Mouse (Mus musculus) forebrain, embryonic 11.5 days (tissue): Measurements from ENCODE around the gene Prelid3b. TPM values are rescaled to one million over a fixed set of nuclear protein-coding genes. Genes with fewer than 3 reads are reported as not detected.
A peak's percentile ranks its signal among the peaks of the same experiment; 100 is the strongest.

ENCODE experiments used
- ATAC-seq: fragments of 200-750 bp; cut with Nextera tagmentation; replicated peaks from 2 replicates; pipeline ENCODE4 v1.8.0; 2017; ENCODE audit warnings: moderate TSS enrichment; ENCODE audit not compliant: low FRiP score
- DNase-seq: peaks from one replicate; pipeline ENCODE4 v3.0.0-alpha.2; 2017; ENCODE audit warnings: low spot score
- H3K27ac ChIP-seq: fragments of 300-500 bp; sonication (generic); 2 replicates; pipeline ENCODE4 v1.5.1; 2014; ENCODE audit warnings: low read depth, low read length
- H3K27me3 ChIP-seq: fragments of 300-500 bp; sonication (generic); 2 replicates; pipeline ENCODE4 v1.6.1; 2014; ENCODE audit warnings: mild to moderate bottlenecking, low read length, mixed read lengths; ENCODE audit not compliant: control insufficient read depth, insufficient read depth
- H3K36me3 ChIP-seq: fragments of 300-500 bp; sonication (generic); 2 replicates; pipeline ENCODE4 v1.6.1; 2014; ENCODE audit warnings: mild to moderate bottlenecking, low read length, moderate library complexity, mixed read lengths; ENCODE audit not compliant: control insufficient read depth, insufficient read depth
- H3K4me1 ChIP-seq: fragments of 300-500 bp; sonication (generic); replicated peaks from 2 replicates; pipeline ENCODE4 v1.6.1; 2014; ENCODE audit warnings: low read length, mixed read lengths; ENCODE audit not compliant: control insufficient read depth, insufficient read depth
- H3K4me2 ChIP-seq: fragments of 300-500 bp; sonication (generic); 2 replicates; pipeline ENCODE4 v1.6.1; 2014; ENCODE audit warnings: low read depth, mild to moderate bottlenecking, low read length, moderate library complexity, mixed read lengths; ENCODE audit not compliant: severe bottlenecking
- H3K4me3 ChIP-seq: fragments of 300-500 bp; sonication (generic); 2 replicates; pipeline ENCODE4 v1.5.1; 2014; ENCODE audit warnings: low read depth, low read length
- H3K9ac ChIP-seq: fragments of 300-500 bp; sonication (generic); 2 replicates; pipeline ENCODE4 v1.6.1; 2014; ENCODE audit warnings: low read length
- H3K9me3 ChIP-seq: fragments of 300-500 bp; sonication (generic); 2 replicates; pipeline ENCODE4 v1.6.1; 2016; ENCODE audit warnings: low read length, mixed read lengths; ENCODE audit not compliant: control insufficient read depth
- WGBS: fragments of 180-500 bp; shearing (Covaris S2); extraction: QIAGEN DNeasy Blood & Tissue Kit; methylation state at CpG from one replicate; pipeline ENCODE4 v1.1.7; 2014; 5-methylcytosine and 5-hydroxymethylcytosine counted together
- polyA plus RNA-seq: library from polyadenylated mRNA; unstranded; fragments of >200 nt; fragmentation: Nextera tagmentation; extraction: Ambion mirVana; gene quantifications from 2 replicates; pipeline ENCODE4 v1.2.1, GENCODE M21; 2014

Gene Prelid3b
- 127 and 132 TPM in 2 replicates for polyA plus RNA-seq

GRCm38 (mm10) chr2:174472818-174473549 lies at the start of gene Prelid3b:
Gene Prelid3b, minus strand, starts transcription at chr2:174473081.
- ATAC-seq = peak; percentile 98

GRCm38 (mm10) chr2:174522134-174522533 lies 49.3 kb upstream of the Prelid3b start:
- WGBS = 89% methylated on average over 3 of the region's 3 CpGs
- Histone ChIP-seq H3K4me3 (no peak overlapping the region), H3K9me3 (no peaks in the 10 kb centered on the region), H3K36me3 (no peaks in the 10 kb centered on the region), H3K9ac (no peak overlapping the region), H3K27ac (no peak overlapping the region), H3K4me2 (no peak overlapping the region), H3K4me1 (no peaks in the 10 kb centered on the region), H3K27me3 (no peaks in the 10 kb centered on the region)
- DNase-seq (no peak), ATAC-seq (no peak)

More at GRCm38 (mm10) chr2:174472818-174473549, at the start of gene Prelid3b:
- peak; percentile 100 for DNase-seq
- Histone ChIP-seq H3K27me3 (no peaks in the 10 kb centered on the region), H3K4me2 (peak within 1 kb of the TSS; percentile 69), H3K9ac (peak within 1 kb of the TSS; percentile 79), H3K9me3 (no peaks in the 10 kb centered on the region; the same call in 1 of the 2 replicates), H3K4me3 (peak within 1 kb of the TSS; percentile 73), H3K36me3 (no peaks in the 10 kb centered on the region; the same call in 1 of the 2 replicates), H3K27ac (peak within 1 kb of the TSS; percentile 71), H3K4me1 (peaks cover 4% of the 10 kb centered on the region; the same call in 1 of the 2 replicates)
- under 1% methylated on average over 52 of the region's 53 CpGs for WGBS

GRCm38 (mm10) chr2:174517141-174518079 lies 44.5 kb upstream of the Prelid3b start:
- Histone ChIP-seq H3K4me3 (no peak overlapping the region), H3K9me3 (no peaks in the 10 kb centered on the region), H3K4me1 (no peaks in the 10 kb centered on the region), H3K27me3 (no peaks in the 10 kb centered on the region), H3K27ac (no peak overlapping the region), H3K9ac (no peak overlapping the region), H3K36me3 (no peaks in the 10 kb centered on the region), H3K4me2 (no peak overlapping the region)
- ATAC-seq = no peak
- 74% methylated on average over 8 of the region's 8 CpGs for WGBS
- DNase-seq = no peak

GRCm38 (mm10) chr2:174514887-174515286 lies 42.0 kb upstream of the Prelid3b start:
- H3K9me3 ChIP-seq = no peaks in the 10 kb centered on the region
- H3K27ac ChIP-seq = no peak overlapping the region
- DNase-seq (no peak), ATAC-seq (no peak)
- no peaks in the 10 kb centered on the region for H3K27me3 ChIP-seq
- H3K4me3 ChIP-seq = no peak overlapping the region
- no peak overlapping the region for H3K4me2 ChIP-seq
- WGBS = 87% methylated on average over 4 of the region's 4 CpGs
- H3K36me3 ChIP-seq = no peaks in the 10 kb centered on the region
- no peaks in the 10 kb centered on the region for H3K4me1 ChIP-seq
- H3K9ac ChIP-seq = no peak overlapping the region

GRCm38 (mm10) chr2:174513827-174514226 lies 40.9 kb upstream of the Prelid3b start:
- no peaks in the 10 kb centered on the region for H3K4me1 ChIP-seq
- no peak overlapping the region for H3K4me3 ChIP-seq
- WGBS = 69% methylated on average over 5 of the region's 5 CpGs
- DNase-seq (no peak), ATAC-seq (no peak)
- no peak overlapping the region for H3K27ac ChIP-seq
- H3K4me2 ChIP-seq = no peak overlapping the region
- H3K27me3 ChIP-seq = no peaks in the 10 kb centered on the region
- no peaks in the 10 kb centered on the region for H3K36me3 ChIP-seq
- H3K9me3 ChIP-seq = no peaks in the 10 kb centered on the region
- no peak overlapping the region for H3K9ac ChIP-seq

GRCm38 (mm10) chr2:174509825-174510224 lies 36.9 kb upstream of the Prelid3b start:
- ATAC-seq = no peak
- H3K4me2 ChIP-seq = no peak overlapping the region
- 93% methylated on average over 8 of the region's 8 CpGs for WGBS
- no peak for DNase-seq
- H3K4me1 ChIP-seq = no peaks in the 10 kb centered on the region
- no peaks in the 10 kb centered on the region for H3K36me3 ChIP-seq
- no peaks in the 10 kb centered on the region for H3K9me3 ChIP-seq
- H3K27me3 ChIP-seq = no peaks in the 10 kb centered on the region
- no peak overlapping the region for H3K9ac ChIP-seq
- H3K27ac ChIP-seq = no peak overlapping the region
- no peak overlapping the region for H3K4me3 ChIP-seq

GRCm38 (mm10) chr2:174507998-174508397 lies 35.1 kb upstream of the Prelid3b start:
- Histone ChIP-seq H3K4me3 (no peak overlapping the region), H3K27ac (no peak overlapping the region), H3K36me3 (no peaks in the 10 kb centered on the region), H3K4me1 (no peaks in the 10 kb centered on the region), H3K27me3 (no peaks in the 10 kb centered on the region), H3K9me3 (no peaks in the 10 kb centered on the region), H3K9ac (no peak overlapping the region), H3K4me2 (no peak overlapping the region)
- no peak for ATAC-seq
- 86% methylated on average over 4 of the region's 4 CpGs for WGBS
- DNase-seq = no peak

GRCm38 (mm10) chr2:174502831-174503460 lies 30.1 kb upstream of the Prelid3b start:
- Histone ChIP-seq H3K4me2 (no peak overlapping the region), H3K9ac (no peak overlapping the region), H3K4me1 (no peaks in the 10 kb centered on the region), H3K9me3 (no peaks in the 10 kb centered on the region), H3K27ac (no peak overlapping the region), H3K4me3 (no peak overlapping the region), H3K27me3 (no peaks in the 10 kb centered on the region), H3K36me3 (no peaks in the 10 kb centered on the region)
- DNase-seq = peak; percentile 44
- 88% methylated on average over 25 of the region's 25 CpGs for WGBS
- no peak for ATAC-seq
